Mouse (Mus musculus) erythroblast, embryonic 14.5 days (primary cell): ENCODE data around the gene Alkbh3.

Experiments used
- GATA1 ChIP-seq: IDR thresholded peaks from 2 replicates; pipeline ENCODE4 v1.6.1; 2012; ENCODE audit warnings: low read length, inconsistent platforms, mixed read lengths
- TAL1 ChIP-seq: IDR thresholded peaks from 3 replicates; pipeline ENCODE4 v1.6.1; 2012; ENCODE audit warnings: low read length, inconsistent platforms, mixed read lengths

DNA sequence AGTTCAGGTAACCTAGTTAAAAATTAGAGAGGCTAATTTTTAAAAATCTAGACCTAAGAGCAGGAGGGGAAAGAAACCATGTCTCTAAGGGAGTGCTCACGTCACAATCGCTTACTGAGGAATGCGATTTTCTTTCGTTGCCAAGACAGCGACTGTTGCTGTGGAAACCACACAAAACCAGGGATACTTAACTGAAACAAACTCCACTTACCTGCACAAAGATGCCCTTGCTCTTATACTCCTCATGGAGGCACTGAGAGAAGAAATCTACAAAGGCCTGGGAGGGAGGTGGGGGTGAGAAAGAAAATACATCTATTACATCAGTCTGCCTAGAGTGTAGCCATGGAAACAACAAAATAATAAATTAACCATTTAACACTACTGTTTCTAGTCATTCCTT is 33.1 kb upstream of the Alkbh3 start:
- TF ChIP-seq TAL1, result no peak
- TF ChIP-seq GATA1, result no peak
